Mouse (Mus musculus): ENCODE results near the gene Gns. TPM values are rescaled to one million over a fixed set of nuclear protein-coding genes. Genes with fewer than 3 reads are reported as not detected.

Gns gene
- polyA plus RNA-seq, 1 experiment from 2014 or later: 37.5 TPM

DNA sequence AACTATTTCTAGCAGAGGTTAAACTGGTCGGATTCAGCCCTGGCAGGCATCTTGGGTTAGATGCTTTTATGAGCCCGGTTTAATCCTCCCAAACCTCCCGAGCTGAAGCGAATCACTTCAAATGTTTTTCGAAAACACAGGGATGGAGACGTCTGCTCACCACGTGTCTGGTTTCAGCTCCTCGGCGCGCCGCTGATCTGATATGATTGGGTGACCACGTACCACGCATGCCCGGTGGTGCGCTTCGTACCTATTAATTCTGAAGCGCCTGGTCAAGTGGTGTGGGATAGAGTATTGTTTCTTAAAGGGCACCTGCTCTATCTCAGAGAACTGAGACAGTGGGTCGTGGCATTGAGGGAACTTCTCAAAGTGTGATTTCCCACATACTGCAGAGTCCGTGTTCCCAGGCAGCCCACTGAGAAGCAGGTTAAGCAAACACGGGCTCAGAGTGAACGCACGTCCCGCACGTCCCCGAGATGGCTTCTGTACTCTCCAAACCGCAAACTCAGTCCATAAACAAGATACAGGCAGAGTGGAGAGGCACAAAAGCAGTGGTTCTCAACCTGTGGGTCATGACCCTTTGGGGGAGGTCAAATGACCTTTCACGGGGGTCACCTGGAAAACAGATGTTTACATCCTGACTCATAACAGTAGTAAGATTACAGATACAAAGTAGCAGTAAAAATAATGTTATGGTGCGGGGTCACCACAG is 70.8 kb downstream of the Gns start:
- no peaks in the 10 kb centered on the region for H3K27me3 ChIP-seq (ENCODE audit: control insufficient read depth, insufficient read depth, low read length)
- H3K9me3 ChIP-seq (replicated peaks; ENCODE audit: control insufficient read depth, low read length): no peaks in the 10 kb centered on the region
- no peak overlapping the region for H3K4me3 ChIP-seq (replicated peaks; ENCODE audit: low read length)
- H3K4me2 ChIP-seq (ENCODE audit: low read depth, low read length): peak overlapping the region; percentile 6
- peaks cover 46% of the 10 kb centered on the region for H3K4me1 ChIP-seq (ENCODE audit: control insufficient read depth, insufficient read depth, low read length)
- no peaks in the 10 kb centered on the region for H3K36me3 ChIP-seq (ENCODE audit: control insufficient read depth, insufficient read depth, low read length)
- WGBS: 43% methylated on average over 28 of the region's 28 CpGs
- H3K27ac ChIP-seq (ENCODE audit: low read length): no peak overlapping the region
- no peak overlapping the region for H3K9ac ChIP-seq (ENCODE audit: low read length)
- ATAC-seq (ENCODE audit: insufficient read depth, low FRiP score): no peak

DNA sequence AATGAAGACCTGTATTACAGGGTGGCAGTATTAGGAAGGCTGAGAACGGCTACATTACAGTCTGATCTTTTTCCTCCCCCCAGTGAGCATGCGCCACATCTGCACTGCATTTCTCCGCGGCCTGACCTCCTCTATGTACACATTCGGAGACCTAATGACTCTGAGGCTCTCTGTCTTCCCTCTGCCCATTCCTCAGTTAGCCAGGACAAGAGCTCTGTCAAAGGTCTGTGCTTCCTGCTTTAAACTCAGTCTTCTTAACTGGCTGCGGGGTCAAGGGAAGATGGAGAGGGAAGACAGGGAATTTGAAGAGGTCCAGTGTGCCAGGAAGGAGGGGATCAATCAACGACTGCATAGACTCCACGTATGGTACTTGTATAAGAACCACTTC is 71.4 kb downstream of the Gns start:
- H3K4me2 ChIP-seq (ENCODE audit: low read depth, low read length): peak overlapping the region; percentile 6; the same call in 1 of the 2 replicates
- peak overlapping the region; percentile 28 for H3K27ac ChIP-seq (ENCODE audit: low read length)
- 0 out of 2 replicates have a peak, but pooled peaks have one; percentile 16 for ATAC-seq (ENCODE audit: insufficient read depth, low FRiP score)
- no peak overlapping the region for H3K4me3 ChIP-seq (replicated peaks; ENCODE audit: low read length)
- peaks cover 40% of the 10 kb centered on the region for H3K4me1 ChIP-seq (ENCODE audit: control insufficient read depth, insufficient read depth, low read length)
- H3K27me3 ChIP-seq (ENCODE audit: control insufficient read depth, insufficient read depth, low read length): no peaks in the 10 kb centered on the region
- no peak overlapping the region for H3K9ac ChIP-seq (ENCODE audit: low read length)
- no peaks in the 10 kb centered on the region for H3K9me3 ChIP-seq (replicated peaks; ENCODE audit: control insufficient read depth, low read length)
- 17% methylated on average over 8 of the region's 8 CpGs for WGBS
- H3K36me3 ChIP-seq (ENCODE audit: control insufficient read depth, insufficient read depth, low read length): no peaks in the 10 kb centered on the region

DNA sequence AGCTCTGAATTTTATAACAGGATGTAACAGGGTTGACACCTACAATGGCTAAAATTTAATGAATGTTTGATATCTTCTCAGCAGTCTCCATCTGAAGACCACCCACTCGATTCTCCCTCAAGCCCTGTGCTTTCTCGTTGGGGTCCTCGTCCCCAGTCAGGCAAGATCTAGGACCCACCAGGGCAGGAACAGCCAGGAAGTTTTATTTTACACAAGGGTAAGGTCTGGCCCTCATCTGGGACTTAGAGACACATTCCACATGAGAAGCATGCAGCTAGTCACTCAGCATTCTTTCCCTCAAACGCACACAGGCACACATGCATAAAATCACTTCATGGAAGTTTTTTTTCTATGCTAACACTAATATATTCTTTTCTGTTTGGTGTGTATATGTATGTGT is 71.8 kb downstream of the Gns start:
- H3K27me3 ChIP-seq (ENCODE audit: control insufficient read depth, insufficient read depth, low read length): no peaks in the 10 kb centered on the region
- 30% methylated on average over 4 of the region's 4 CpGs for WGBS
- H3K4me2 ChIP-seq (ENCODE audit: low read depth, low read length): no peak overlapping the region
- H3K4me3 ChIP-seq (replicated peaks; ENCODE audit: low read length): no peak overlapping the region
- ATAC-seq (ENCODE audit: insufficient read depth, low FRiP score): no peak
- H3K9ac ChIP-seq (ENCODE audit: low read length): no peak overlapping the region
- H3K36me3 ChIP-seq (ENCODE audit: control insufficient read depth, insufficient read depth, low read length): no peaks in the 10 kb centered on the region
- peak overlapping the region; percentile 28 for H3K27ac ChIP-seq (ENCODE audit: low read length)
- H3K4me1 ChIP-seq (ENCODE audit: control insufficient read depth, insufficient read depth, low read length): peaks cover 37% of the 10 kb centered on the region
- no peaks in the 10 kb centered on the region for H3K9me3 ChIP-seq (replicated peaks; ENCODE audit: control insufficient read depth, low read length)

DNA sequence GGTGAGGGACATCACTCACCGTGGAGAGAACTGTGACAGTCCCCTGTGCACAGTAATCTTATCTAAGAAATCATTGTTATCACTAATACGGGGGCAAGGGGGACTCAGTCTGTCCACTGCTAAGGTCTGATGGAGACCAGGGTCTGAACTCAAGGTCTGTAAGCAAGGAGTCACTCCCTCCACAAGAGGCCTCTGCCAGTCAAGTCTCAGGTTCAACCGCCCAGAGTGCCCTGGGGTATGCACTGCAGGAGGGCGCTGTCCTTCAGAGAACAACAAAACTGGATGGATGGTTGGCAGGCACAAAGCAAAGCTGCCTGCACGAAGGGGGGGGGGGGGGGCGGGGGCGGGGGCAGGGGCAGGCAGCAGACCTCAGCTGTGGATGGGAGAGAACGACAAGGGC is 73.2 kb downstream of the Gns start:
- H3K4me3 ChIP-seq (replicated peaks; ENCODE audit: low read length): no peak overlapping the region
- H3K4me1 ChIP-seq (ENCODE audit: control insufficient read depth, insufficient read depth, low read length): peaks cover 25% of the 10 kb centered on the region
- no peak overlapping the region for H3K9ac ChIP-seq (ENCODE audit: low read length)
- H3K4me2 ChIP-seq (ENCODE audit: low read depth, low read length): no peak overlapping the region
- H3K27me3 ChIP-seq (ENCODE audit: control insufficient read depth, insufficient read depth, low read length): no peaks in the 10 kb centered on the region
- 61% methylated on average over 8 of the region's 8 CpGs for WGBS
- H3K27ac ChIP-seq (ENCODE audit: low read length): no peak overlapping the region
- H3K36me3 ChIP-seq (ENCODE audit: control insufficient read depth, insufficient read depth, low read length): no peaks in the 10 kb centered on the region
- ATAC-seq (ENCODE audit: insufficient read depth, low FRiP score): no peak
- H3K9me3 ChIP-seq (replicated peaks; ENCODE audit: control insufficient read depth, low read length): no peaks in the 10 kb centered on the region

DNA sequence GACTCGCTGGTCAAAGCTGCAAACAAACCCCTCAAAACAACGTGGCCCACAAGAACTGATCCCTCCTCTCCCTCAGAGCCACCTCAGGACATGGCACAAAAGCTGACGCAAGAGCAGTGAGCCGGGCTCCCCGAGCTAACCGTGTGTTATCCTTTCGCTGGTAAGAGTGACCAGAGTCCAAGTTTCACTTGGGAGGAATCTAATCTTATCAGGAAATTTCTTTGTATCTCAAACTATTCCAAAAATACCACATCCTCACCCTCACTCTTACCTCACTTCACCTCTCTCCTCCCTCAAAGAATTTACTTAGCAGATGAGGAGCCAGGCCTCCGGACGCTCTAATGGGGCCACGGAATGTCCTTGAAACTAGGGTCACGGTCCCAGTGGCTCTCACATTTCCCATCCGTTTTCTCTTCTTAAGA is 74.4 kb downstream of the Gns start:
- Histone ChIP-seq H3K9me3 (replicated peaks; ENCODE audit: control insufficient read depth, low read length) (no peaks in the 10 kb centered on the region), H3K4me1 (ENCODE audit: control insufficient read depth, insufficient read depth, low read length) (peaks cover 21% of the 10 kb centered on the region), H3K36me3 (ENCODE audit: control insufficient read depth, insufficient read depth, low read length) (no peaks in the 10 kb centered on the region), H3K4me3 (replicated peaks; ENCODE audit: low read length) (no peak overlapping the region), H3K4me2 (ENCODE audit: low read depth, low read length) (no peak overlapping the region), H3K27ac (ENCODE audit: low read length) (0 out of 2 replicates have a peak overlapping the region, but pooled peaks have one; percentile 22), H3K27me3 (ENCODE audit: control insufficient read depth, insufficient read depth, low read length) (no peaks in the 10 kb centered on the region), H3K9ac (ENCODE audit: low read length) (no peak overlapping the region)
- whole genome bisulfite sequencing: 72% methylated on average over 12 of the region's 12 CpGs
- ATAC-seq (ENCODE audit: insufficient read depth, low FRiP score): no peak

DNA sequence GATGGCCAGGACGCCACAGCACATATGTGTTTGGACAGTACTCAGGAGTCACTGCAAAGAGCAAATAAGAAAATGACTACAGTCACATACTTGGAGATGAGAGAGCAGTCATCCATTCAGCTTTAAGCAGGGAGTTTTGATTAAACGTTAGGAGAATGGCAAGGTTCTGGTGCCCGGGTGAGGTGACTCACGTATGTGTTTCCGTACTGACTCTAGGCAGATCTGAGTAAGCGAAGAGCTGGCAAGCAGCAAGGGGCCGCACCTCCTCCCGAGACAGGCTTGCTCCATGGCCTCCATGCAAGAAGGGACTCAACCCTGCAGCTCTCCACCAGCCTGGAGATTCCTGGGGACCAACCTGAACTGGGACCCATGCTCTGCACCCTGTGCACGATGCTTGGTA is 78.9 kb downstream of the Gns start:
- no peaks in the 10 kb centered on the region; the same call in 1 of the 2 replicates for H3K4me1 ChIP-seq (ENCODE audit: control insufficient read depth, insufficient read depth, low read length)
- H3K9me3 ChIP-seq (replicated peaks; ENCODE audit: control insufficient read depth, low read length): no peaks in the 10 kb centered on the region
- no peaks in the 10 kb centered on the region for H3K27me3 ChIP-seq (ENCODE audit: control insufficient read depth, insufficient read depth, low read length)
- H3K27ac ChIP-seq (ENCODE audit: low read length): no peak overlapping the region
- no peak overlapping the region for H3K4me3 ChIP-seq (replicated peaks; ENCODE audit: low read length)
- H3K9ac ChIP-seq (ENCODE audit: low read length): no peak overlapping the region
- 0 out of 2 replicates have a peak, but pooled peaks have one; percentile 14 for ATAC-seq (ENCODE audit: insufficient read depth, low FRiP score)
- WGBS: 69% methylated on average over 9 of the region's 9 CpGs
- no peak overlapping the region for H3K4me2 ChIP-seq (ENCODE audit: low read depth, low read length)
- H3K36me3 ChIP-seq (ENCODE audit: control insufficient read depth, insufficient read depth, low read length): no peaks in the 10 kb centered on the region

DNA sequence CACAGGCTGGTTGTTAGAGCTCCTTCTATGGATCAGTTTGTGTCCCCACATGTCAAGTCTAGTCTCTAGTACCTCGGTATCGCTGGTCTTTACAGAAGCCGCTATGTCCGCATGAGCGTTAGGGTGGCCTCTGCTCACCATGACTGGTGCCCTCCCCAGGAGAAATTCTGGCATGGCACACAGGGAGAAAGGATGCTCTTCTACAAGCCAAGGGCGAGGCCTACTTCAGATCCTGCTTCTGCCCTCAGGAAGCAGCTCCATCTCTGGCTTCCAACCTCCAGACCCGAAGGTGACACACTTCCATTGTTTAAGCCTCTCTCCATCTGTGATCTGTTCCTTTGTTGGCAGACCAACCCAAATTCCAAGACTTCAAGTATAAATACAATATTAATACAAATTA is 79.3 kb downstream of the Gns start:
- Histone ChIP-seq H3K4me1 (ENCODE audit: control insufficient read depth, insufficient read depth, low read length) (no peaks in the 10 kb centered on the region; the same call in 1 of the 2 replicates), H3K4me3 (replicated peaks; ENCODE audit: low read length) (no peak overlapping the region), H3K9ac (ENCODE audit: low read length) (no peak overlapping the region), H3K4me2 (ENCODE audit: low read depth, low read length) (no peak overlapping the region), H3K27me3 (ENCODE audit: control insufficient read depth, insufficient read depth, low read length) (no peaks in the 10 kb centered on the region), H3K36me3 (ENCODE audit: control insufficient read depth, insufficient read depth, low read length) (no peaks in the 10 kb centered on the region), H3K27ac (ENCODE audit: low read length) (no peak overlapping the region), H3K9me3 (replicated peaks; ENCODE audit: control insufficient read depth, low read length) (no peaks in the 10 kb centered on the region)
- 83% methylated on average over 7 of the region's 7 CpGs for WGBS
- ATAC-seq (ENCODE audit: insufficient read depth, low FRiP score): no peak

DNA sequence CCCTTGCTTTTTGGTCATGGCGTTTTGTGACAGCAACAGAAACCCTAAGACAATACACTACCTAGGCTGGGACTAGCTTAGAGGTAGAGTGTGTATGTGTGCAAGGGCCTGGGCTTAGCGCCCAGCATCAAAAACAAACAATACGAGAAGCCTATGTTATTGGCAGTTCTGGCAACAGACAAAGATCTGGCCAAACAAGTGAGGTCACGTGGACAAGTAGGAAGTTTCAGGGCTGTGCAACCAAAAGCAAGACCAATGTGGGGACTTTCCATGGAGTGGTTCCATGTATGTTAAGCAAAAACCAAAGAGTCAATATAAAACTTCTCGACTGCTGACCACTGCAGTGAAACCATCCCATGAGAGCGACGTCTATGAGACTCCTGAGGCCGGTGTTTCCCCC is 80.9 kb downstream of the Gns start:
- Histone ChIP-seq H3K27me3 (ENCODE audit: control insufficient read depth, insufficient read depth, low read length) (no peaks in the 10 kb centered on the region), H3K9ac (ENCODE audit: low read length) (no peak overlapping the region), H3K4me2 (ENCODE audit: low read depth, low read length) (no peak overlapping the region), H3K27ac (ENCODE audit: low read length) (no peak overlapping the region), H3K4me3 (replicated peaks; ENCODE audit: low read length) (no peak overlapping the region), H3K4me1 (ENCODE audit: control insufficient read depth, insufficient read depth, low read length) (no peaks in the 10 kb centered on the region; the same call in 1 of the 2 replicates), H3K9me3 (replicated peaks; ENCODE audit: control insufficient read depth, low read length) (no peaks in the 10 kb centered on the region), H3K36me3 (ENCODE audit: control insufficient read depth, insufficient read depth, low read length) (no peaks in the 10 kb centered on the region)
- ATAC-seq (ENCODE audit: insufficient read depth, low FRiP score): peak; percentile 56; the same call in 1 of the 2 replicates
- WGBS: 80% methylated on average over 8 of the region's 8 CpGs

Measured in stomach, embryonic 16.5 days (tissue).